Mouse (Mus musculus) frontal cortex, postnatal 36 days (tissue): ENCODE data around the gene Calhm5.

Source experiments
- DNase-seq, 2 experiments: peaks; one replicate each; pipeline ENCODE4 v3.0.0; 2022; ENCODE audit warnings: low spot score in 2 of 2

The Calhm5 gene

GRCm38 (mm10) chr10:34096418-34096883, at the start of gene Calhm5:
Calhm5 (minus strand) TSS chr10:34096519.
- peak; percentile 33 to 58 for DNase-seq

- DNase-seq = no peak
These were observed 45.4 kb upstream of the Calhm5 start for GRCm38 (mm10) chr10:34141693-34142092.

- DNase-seq = no peak
These were observed 43.4 kb upstream of the Calhm5 start for GRCm38 (mm10) chr10:34139768-34140167.

GRCm38 (mm10) chr10:34138027-34138426, 41.7 kb upstream of the Calhm5 start:
- DNase-seq = no peak

- DNase-seq = no peak
These were observed 40.1 kb upstream of the Calhm5 start for GRCm38 (mm10) chr10:34136432-34136831.

- DNase-seq = no peak
These were observed 35.0 kb upstream of the Calhm5 start for GRCm38 (mm10) chr10:34131356-34131755.

- DNase-seq = no peak
These were observed 32.1 kb upstream of the Calhm5 start for GRCm38 (mm10) chr10:34128391-34128790.

GRCm38 (mm10) chr10:34127392-34128378, 31.4 kb upstream of the Calhm5 start, which contains the start of gene Calhm6:
Calhm6 (minus strand) TSS chr10:34127984.
- peak; percentile 45 to 51 for DNase-seq

GRCm38 (mm10) chr10:34118421-34118820, 22.1 kb upstream of the Calhm5 start:
- no peak for DNase-seq

GRCm38 (mm10) chr10:34117770-34118169, 21.5 kb upstream of the Calhm5 start:
- DNase-seq = no peak

- DNase-seq = no peak
These were observed 20.8 kb upstream of the Calhm5 start for GRCm38 (mm10) chr10:34117131-34117530.

GRCm38 (mm10) chr10:34111964-34112738, 15.8 kb upstream of the Calhm5 start:
- no peak for DNase-seq

- no peak for DNase-seq
These were observed 14.6 kb upstream of the Calhm5 start for GRCm38 (mm10) chr10:34110863-34111465.

GRCm38 (mm10) chr10:34095964-34096363, 355 bp downstream of the Calhm5 start:
- peak in 1 of 2 experiments; percentile 18 for DNase-seq

- no peak for DNase-seq
These were observed 1.2 kb downstream of the Calhm5 start for GRCm38 (mm10) chr10:34095147-34095546.

- DNase-seq = peak; percentile 40 to 70
These were observed 4.4 kb downstream of the Calhm5 start for GRCm38 (mm10) chr10:34091888-34092287.

- no peak for DNase-seq
These were observed 5.8 kb downstream of the Calhm5 start for GRCm38 (mm10) chr10:34090481-34090880.

GRCm38 (mm10) chr10:34089517-34089916, 6.8 kb downstream of the Calhm5 start:
- no peak for DNase-seq

- DNase-seq = no peak
These were observed 7.8 kb downstream of the Calhm5 start for GRCm38 (mm10) chr10:34088515-34088914.

GRCm38 (mm10) chr10:34086514-34086913, 9.8 kb downstream of the Calhm5 start:
- no peak for DNase-seq

- DNase-seq = no peak
These were observed 21.7 kb downstream of the Calhm5 start for GRCm38 (mm10) chr10:34074522-34075200.
